Mouse (Mus musculus): ENCODE results near the gene Clstn2. TPM values are rescaled to one million over a fixed set of nuclear protein-coding genes. Genes with fewer than 3 reads are reported as not detected.

Gene Clstn2
- total RNA-seq, 2 experiments from 2014 or later: 80.1 to 80.6 TPM

DNA sequence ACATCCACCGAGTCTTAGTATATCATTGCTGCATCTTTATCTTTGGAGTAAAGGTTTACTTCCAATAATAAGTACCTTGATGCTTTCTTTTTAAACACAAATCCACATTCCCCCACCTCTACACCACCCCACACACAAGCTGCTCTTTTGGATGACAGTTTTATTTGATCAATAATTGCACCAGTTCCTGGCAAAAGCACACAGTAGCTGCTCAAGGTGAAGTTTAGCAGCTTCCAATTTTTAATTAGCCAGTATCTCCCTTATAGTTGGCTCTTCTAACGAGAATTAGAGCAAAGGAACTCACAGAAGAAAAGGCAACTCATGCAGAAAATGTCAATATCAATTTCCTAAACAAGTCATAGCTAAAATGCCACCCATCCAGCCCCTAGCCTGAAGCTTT is 334.0 kb downstream of the Clstn2 start:
- DNase-seq (ENCODE audit: low spot score in 2 of 2): no peak

DNA sequence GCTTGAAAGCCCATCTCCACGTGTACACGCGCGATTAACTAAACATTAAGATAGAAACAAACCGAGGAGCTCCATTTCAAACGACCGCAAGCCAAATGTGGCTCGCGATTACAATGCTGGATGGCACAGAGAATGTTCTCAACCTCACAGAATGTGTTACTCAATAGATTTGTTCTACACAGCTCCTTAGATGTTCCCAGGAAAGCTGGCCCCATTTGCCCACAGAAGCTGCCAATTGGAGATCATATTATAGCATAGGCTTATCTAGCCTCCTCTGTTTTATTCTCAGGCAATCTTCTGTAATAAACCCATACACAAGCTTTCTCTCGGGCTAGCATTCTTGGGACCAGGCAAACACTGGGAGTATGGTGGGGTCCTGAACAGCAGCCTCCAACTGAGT is 334.9 kb downstream of the Clstn2 start:
- DNase-seq (ENCODE audit: low spot score in 2 of 2): peak in 1 of 2 experiments; percentile 28
- intact Hi-C loops (cut with DNase I): no loop called here

More for the DNA sequence above, 334.0 kb downstream of the Clstn2 start:
- intact Hi-C loops (cut with DNase I): no loop called here

DNA sequence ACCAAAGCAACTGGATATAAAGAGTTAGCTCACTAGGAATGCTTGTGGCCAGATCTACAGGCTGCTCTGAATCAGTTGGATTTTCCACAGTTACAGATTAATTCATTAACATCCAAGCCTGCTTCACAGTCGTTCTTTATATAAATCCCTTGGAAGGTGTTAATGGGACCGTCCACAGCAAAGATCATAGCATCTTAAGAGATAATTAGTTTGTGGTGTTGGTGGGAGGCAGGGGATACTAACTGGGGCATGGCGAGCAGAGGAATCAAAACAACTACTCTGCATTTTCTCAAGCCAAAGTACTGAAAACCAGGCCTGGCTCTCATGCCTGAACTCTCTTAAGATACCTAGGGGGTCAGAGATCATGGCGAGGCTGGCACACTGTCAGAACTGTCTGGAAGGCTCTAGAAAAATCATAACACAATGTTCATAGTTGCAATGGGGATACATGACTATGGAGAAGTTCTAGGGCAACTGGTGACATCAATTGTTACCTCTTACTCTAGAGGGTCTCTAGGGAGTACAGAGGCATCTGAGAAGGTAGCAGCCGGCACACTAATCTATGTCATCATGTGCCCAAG is 336.2 kb downstream of the Clstn2 start:
- intact Hi-C loops (cut with DNase I): no loop called here
- no peak for DNase-seq (ENCODE audit: low spot score in 2 of 2)

DNA sequence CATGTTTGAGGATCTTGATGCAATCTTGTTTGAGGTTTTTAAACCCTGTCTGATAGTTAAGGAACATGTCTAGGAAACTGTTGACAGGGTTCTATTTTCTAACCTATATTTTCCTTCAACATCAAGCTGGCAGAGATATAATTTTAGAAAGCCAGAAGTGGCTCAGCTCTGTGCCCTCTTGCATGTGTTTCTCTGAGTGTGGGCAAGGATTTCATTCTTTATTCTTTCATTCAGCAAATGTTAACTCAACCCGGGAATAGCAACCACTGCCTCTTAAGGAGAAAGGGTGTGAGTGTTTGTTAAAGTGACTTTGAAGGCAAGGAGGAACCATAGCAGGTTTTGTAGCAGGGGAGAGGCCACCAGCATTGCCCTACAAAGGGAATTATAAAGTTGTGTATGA is 337.7 kb downstream of the Clstn2 start:
- intact Hi-C loops (cut with DNase I): no loop called here
- peak in 1 of 2 experiments; percentile 57 for DNase-seq (ENCODE audit: low spot score in 2 of 2)

DNA sequence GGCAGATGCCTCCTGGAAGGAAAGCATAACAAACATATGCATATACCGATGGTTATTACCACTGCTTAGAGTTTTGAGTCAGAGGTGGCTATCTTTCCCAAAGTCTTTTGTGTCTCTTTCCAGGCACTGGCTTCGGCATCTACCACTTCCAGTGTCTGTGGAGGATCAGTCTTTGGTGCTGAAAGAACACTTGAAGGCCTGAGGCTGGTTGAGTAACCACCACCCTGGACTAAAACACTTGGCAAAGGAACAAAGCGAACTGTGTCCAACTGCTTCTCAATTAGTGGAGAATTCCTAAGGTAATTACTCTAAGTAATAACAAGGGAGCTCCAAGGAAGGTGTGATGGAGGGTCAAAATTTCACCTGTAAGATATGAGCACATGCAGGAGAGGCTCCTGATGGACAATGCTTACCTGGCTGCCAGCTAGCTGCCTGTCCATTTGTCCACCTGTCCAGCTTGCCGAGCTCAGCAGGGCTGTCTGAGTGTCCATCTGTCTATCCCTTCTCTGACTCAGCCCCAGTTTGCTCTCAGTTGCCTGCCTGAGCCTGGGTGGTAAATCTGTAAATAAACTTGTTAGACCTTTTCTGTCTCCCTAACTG is 346.1 kb downstream of the Clstn2 start:
- intact Hi-C loops (cut with DNase I): no loop called here
- no peak for DNase-seq (ENCODE audit: low spot score in 2 of 2)

DNA sequence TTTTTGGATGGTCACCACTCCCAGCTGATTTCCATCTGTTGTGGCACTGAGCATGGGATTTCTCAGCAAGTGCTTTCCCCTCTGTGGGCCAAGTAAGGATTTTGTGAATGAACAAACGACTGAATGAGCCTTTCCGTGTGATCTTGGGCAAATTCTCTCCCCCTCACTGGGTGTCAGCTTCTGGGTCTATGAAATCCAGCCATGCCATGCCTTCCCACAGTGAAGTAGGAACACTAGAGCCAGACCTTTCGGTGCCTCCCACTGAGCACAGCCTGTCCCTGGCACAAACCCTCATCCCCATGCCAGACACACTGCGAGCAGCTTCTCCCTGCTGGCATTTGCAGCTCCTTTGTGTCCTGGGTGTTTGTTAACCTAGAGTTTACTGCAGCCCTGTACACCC is 347.3 kb downstream of the Clstn2 start:
- DNase-seq (ENCODE audit: low spot score in 2 of 2): peak in 1 of 2 experiments; percentile 20
- intact Hi-C loops (cut with DNase I): no loop called here

DNA sequence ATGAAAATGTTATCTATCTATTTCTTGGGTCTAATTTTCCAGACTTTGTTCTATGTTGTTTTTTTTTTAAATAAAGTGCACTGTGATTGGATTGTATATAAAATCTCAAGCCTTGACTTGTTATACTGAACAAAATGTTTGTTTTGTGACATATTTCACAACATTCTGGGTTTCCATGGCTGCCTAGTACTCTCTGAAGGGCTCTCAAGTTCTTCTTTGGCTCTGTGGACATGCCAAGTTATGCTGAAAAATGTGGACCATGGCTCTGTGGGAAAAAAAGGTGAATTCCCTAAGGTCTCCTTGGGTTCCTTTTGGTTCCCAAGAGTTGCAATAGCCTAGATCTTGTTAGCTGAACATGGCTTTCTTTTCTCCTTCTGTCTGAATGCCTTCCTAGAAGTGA is 353.1 kb downstream of the Clstn2 start:
- DNase-seq (ENCODE audit: low spot score in 2 of 2): no peak
- intact Hi-C loops (cut with DNase I): no loop called here

DNA sequence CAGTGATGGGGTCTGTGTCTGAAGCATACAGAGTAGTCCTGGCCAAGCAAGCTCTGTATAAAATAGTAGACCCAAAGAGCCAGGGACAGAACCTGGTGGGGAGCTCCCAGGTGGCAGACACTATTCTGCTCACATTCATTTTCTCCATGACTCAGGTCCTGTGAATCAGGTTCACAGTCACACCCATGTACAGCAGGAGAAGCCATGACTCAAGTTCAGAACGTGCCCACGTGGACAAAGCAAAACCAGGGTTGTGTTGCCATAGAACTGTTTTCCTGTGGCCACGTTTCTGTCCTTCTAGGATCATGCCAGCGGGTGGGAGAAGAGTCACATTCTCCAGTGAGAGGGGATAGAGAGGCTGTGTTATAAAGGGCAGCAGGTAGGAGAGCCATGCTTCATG is 353.9 kb downstream of the Clstn2 start:
- intact Hi-C loops (cut with DNase I): no loop called here
- peak; percentile 13 to 61 for DNase-seq (ENCODE audit: low spot score in 2 of 2)

DNA sequence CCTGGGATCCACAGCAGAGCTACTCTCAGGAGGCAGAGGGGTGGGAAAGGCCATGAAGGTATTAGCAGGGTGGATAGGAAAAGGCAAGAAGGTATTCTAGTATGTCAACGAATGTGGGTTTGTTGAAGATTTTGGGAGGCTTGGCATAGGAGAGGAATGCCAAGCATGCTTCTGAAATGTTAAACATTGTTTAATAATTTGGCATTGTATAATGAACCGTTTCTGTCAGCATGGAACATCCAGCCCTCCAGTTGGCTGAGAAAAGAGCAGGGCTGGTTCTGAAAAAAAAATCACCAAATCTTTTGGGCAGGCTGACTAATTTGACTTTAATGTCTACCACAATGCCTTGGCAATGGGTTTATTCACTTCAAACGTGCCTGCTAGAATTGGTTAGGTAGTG is 355.9 kb downstream of the Clstn2 start:
- intact Hi-C loops (cut with DNase I): no loop called here

DNA sequence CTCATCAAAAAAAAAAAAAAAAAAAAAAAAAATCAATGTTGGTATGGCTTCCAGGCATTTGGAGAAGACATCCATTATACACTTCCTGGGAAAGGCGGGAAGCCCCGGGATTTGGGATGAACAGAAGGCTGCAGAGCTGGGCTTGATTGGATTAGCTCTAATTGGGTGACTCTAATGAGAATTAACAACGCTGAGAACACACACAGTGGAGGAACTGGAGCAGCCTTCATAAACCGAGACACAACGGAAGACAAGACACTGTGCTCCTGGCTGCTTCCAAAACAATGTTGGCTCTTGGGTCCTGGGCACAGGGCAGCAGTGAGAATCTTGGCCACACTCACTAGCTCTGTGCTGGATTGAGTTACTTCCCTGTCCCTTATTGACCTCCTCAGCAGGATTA is 360.3 kb downstream of the Clstn2 start:
- intact Hi-C loops (cut with DNase I): no loop called here
- DNase-seq (ENCODE audit: low spot score in 2 of 2): no peak

More for the DNA sequence above, 355.9 kb downstream of the Clstn2 start:
- no peak for DNase-seq (ENCODE audit: low spot score in 2 of 2)

DNA sequence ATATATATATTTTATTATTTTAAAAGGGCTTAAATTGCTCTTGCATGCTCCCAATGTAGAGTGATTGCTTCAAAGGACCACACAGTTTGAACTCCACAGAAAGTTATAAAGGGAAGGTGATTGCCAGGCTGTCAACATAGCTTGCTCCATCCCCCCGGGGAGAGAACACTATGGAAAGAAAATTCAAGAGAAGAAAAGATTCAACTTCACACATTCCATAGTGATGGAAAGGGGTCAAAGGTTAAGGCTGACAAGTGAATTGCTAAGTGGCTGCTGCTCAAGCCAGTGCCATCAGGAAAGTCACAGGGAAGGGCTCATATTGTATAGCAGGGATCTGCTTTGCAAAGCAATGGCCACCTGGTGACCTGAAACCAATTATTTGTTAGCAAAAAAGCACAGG is 360.8 kb downstream of the Clstn2 start:
- intact Hi-C loops (cut with DNase I): no loop called here
- DNase-seq (ENCODE audit: low spot score in 2 of 2): no peak

DNA sequence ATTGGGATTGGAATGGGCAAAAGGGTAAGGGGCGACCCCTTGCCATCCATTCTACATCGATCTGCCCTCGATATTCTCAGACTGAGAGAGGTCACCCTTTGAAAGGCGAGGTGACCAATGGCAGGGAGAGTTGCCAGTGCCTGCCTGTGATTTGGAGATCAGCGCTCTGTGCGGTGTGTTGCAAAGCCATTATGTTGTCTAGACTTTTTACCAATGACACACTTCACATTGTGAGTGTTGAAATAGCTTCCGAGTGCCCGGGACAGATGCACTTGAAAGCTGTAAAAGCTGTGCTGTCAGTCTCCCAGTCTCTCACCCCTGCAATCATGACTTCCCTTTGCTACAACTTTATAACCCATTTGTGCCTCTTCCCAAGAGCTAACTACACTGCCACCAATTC is 362.3 kb downstream of the Clstn2 start:
- intact Hi-C loops (cut with DNase I): no loop called here
- DNase-seq (ENCODE audit: low spot score in 2 of 2): no peak

DNA sequence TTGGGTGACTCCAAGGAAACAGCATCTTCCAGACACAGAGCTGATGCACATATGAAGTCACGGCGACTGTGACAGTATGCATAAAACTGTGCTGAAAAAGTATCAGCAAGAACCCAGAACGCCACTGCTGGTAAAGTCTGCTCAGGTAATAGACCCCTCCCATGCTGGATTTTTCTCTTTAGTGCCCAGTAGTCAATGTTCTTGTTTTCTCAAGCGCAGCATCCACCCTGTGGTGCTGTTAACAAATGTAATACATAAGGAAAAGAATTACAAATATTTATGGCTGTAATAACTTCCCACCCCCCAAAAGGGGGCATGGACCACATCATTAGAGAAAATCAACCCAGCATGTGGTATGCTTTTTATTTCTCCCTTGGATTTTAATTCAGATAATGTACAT is 372.0 kb downstream of the Clstn2 start:
- no peak for DNase-seq (ENCODE audit: low spot score in 2 of 2)

DNA sequence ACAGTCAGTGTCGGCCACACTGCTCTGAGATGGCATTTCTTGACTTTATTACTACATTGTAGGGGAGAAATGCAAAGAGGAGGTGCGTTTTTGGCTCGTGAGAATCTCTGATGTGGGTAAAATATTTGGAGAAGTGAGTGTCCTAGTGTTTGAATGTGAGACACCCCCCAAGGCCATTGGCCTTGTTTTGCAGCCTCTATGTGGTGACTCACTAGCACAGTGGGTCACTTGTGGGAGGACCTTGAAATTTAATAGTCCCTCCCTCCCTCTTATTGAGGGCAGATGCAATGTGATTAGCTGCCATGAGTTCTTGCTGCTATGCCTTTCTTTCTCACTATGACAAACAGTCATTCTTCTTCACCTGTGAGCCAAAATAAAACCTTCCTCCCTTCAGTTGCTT is 374.2 kb downstream of the Clstn2 start:
- intact Hi-C loops (cut with DNase I): no loop called here

More for the DNA sequence above, 372.0 kb downstream of the Clstn2 start:
- intact Hi-C loops (cut with DNase I): no loop called here

DNA sequence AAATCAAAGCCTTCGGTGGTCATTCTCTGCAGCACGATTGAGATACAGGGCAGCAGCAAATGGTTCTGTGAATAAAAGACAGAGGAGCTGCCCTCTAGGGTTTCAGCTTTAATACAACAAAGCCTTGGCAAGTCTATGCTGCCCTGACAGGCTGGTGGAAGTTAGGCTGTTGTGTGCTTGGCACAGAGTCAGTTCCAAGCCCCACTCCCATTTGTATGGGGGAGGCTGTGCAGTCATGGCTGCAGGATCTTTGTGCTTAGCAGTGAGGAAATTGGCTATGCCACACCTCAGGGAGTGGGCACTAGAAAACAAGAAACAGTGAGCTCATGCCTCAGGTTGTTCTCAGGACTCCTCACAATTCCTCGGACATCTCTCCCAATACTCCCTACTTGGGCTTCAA is 384.6 kb downstream of the Clstn2 start:
- DNase-seq (ENCODE audit: low spot score in 2 of 2): no peak
- intact Hi-C loops (cut with DNase I): no loop called here

More for the DNA sequence above, 374.2 kb downstream of the Clstn2 start:
- no peak for DNase-seq (ENCODE audit: low spot score in 2 of 2)

DNA sequence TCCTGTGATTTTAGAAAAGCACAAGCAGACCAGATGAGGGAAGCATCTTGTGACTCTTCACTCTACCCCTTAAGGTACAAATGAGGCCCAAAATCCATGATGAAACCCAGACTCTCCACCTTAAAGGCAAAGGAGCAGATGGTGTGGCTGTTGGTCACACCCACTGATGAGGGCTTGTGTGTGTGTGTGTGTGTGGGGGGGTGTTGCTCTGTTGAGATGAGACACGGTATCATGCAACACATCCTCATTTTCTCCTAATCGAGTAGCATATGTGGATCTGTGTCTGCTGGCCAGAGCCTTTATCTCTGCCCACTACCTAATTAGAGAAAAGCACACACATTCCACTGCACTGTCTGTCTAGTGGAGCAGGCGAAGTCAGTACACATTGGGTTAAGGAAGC is 387.2 kb downstream of the Clstn2 start:
- DNase-seq (ENCODE audit: low spot score in 2 of 2): peak in 1 of 2 experiments; percentile 31
- intact Hi-C loops (cut with DNase I): no loop called here

DNA sequence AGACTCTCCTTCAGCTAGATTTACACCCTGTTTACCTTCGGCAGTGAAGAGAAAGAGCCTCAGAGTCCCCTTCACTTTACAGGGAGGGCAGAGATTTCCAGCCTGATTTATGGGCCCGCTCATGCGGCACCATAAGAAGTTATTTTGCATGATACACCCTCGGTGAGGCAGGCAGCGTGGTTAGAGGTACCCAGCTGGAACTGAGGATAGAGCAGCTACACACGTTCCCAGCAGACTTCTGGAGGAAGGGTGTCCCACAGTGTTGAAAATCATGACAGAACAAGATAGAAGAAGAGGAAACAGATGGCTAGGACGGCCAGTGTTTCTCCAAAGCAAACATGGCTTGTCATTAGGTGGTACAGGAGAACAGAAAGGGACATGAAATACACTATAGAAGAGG is 390.6 kb downstream of the Clstn2 start:
- intact Hi-C loops (cut with DNase I): no loop called here
- peak in 1 of 2 experiments; percentile 51 for DNase-seq (ENCODE audit: low spot score in 2 of 2)

DNA sequence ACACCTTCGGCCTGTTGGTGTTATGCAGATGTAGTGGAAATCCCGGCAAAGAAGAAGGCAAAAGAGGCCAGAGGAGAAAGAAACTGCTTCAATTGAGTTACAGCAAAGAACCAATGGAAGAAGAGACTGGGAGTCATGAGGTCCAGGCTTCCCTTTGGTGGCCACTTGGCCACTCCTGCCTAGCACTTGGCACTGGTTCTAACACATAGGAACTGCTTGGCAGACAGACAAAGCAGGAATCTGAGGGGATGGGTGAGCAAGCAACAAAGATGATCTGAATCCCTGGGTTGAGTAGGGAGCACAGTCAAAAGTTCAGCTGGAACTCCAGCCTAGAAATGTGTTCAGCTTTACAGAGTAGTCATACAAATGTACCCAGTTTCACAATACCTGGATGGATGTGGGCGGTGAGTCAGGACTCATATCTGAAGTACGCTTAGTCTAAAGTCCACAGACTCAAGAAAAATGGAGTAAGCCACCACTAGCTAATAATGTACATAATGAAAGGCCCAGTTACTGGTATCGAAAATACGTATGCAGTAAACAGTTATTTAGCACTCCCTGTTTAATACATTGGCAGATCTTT is 392.9 kb downstream of the Clstn2 start:
- no peak for DNase-seq (ENCODE audit: low spot score in 2 of 2)
- intact Hi-C loops (cut with DNase I): no loop called here

DNA sequence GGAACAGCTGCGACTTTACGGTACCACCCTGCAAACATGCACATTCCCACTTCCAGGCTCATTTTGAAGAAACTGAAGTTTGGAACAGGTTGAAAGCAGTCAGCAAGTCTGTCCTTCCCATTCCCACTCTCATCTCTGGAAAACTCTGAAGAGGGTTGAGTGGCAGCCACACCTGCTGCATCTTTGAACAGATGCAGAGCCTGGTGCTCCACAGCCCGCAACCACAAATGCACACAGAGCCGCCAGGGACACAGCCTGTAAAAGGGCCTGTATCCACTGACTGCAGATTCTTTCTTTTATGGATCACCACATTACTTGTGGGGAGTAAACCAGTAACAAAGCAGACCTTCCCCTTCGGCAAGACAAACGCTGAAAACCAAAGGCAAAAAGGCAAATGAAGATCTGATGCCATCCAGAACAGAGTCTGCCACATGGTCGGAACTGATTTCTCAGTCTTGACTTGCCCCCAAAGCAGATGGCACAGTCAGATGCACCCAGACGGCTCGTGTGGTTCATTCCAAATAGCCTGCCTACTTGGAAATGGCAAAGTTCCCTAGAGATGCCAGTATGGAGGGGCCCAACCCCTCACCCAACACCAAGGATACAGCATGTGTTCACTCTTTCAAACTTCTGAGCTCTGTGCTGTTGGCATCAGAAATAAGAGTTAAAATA is 394.2 kb downstream of the Clstn2 start:
- peak in 1 of 2 experiments; percentile 52 for DNase-seq (ENCODE audit: low spot score in 2 of 2)
- intact Hi-C loops (cut with DNase I): no loop called here

DNA sequence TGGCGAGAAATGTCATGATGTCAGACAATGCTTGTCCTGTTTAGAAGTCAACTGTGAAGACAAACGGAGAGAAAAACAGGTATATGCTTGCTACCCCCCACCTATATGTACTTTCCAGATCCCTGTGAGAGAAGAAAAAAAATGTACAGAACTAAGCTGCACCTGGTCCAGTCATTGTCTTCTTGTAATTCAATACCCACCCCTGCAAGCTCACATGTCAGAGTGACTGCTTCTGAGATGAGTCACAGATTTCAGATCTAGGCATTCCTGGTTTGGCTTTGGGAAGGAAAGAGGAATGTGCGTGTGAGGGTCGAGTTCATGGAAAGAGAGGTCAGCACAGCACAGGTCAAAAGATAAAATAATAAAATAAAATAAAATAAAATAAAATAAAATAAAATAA is 397.6 kb downstream of the Clstn2 start:
- DNase-seq (ENCODE audit: low spot score in 2 of 2): no peak
- intact Hi-C loops (cut with DNase I): no loop called here

DNA sequence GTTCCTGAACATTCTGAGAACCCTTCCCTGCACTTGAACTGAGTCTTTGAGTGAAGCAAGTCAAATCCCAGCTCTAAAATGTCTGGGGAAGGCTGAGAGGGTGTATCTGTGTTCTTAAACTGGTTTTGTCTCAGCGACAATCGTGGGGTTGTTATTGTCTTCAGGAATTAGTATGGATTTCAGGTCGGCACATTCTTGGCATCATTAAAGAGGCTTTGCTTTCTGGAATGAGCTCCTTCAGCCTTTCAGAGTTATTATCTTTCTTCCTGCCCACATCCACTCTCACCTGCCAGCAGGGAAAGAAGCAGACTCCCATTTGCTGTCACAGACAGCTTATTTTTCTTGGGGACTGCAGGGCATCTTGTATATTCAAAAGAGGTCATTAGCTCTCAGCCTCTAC is 398.1 kb downstream of the Clstn2 start:
- DNase-seq (ENCODE audit: low spot score in 2 of 2): no peak
- intact Hi-C loops (cut with DNase I): no loop called here
